Mouse (Mus musculus) heart, embryonic 11.5 days (tissue): Measurements from ENCODE around the gene Ctrc. TPM values are rescaled to one million over a fixed set of nuclear protein-coding genes. Genes with fewer than 3 reads are reported as not detected.

ENCODE experiments used
- ATAC-seq: fragments of 200-750 bp; cut with Nextera tagmentation; replicated peaks from 2 replicates; pipeline ENCODE4 v1.8.0; 2017; ENCODE audit warnings: moderate library complexity; ENCODE audit not compliant: insufficient number of reproducible peaks, low FRiP score, low TSS enrichment
- H3K27ac ChIP-seq: fragments of 300-500 bp; sonication (generic); 2 replicates; pipeline ENCODE4 v1.5.1; 2014; ENCODE audit warnings: mild to moderate bottlenecking, low read depth, low read length
- H3K27me3 ChIP-seq: fragments of 300-500 bp; sonication (generic); 2 replicates; pipeline ENCODE4 v1.6.1; 2014; ENCODE audit warnings: mild to moderate bottlenecking, low read length, mixed read lengths; ENCODE audit not compliant: control insufficient read depth, insufficient read depth
- H3K36me3 ChIP-seq: fragments of 300-500 bp; sonication (generic); 2 replicates; pipeline ENCODE4 v1.6.1; 2014; ENCODE audit warnings: mild to moderate bottlenecking, low read length, moderate library complexity, mixed read lengths; ENCODE audit not compliant: control insufficient read depth, insufficient read depth
- H3K4me1 ChIP-seq: fragments of 300-500 bp; sonication (generic); 2 replicates; pipeline ENCODE4 v1.6.1; 2014; ENCODE audit warnings: low read length; ENCODE audit not compliant: control insufficient read depth, insufficient read depth
- H3K4me2 ChIP-seq: fragments of 300-500 bp; sonication (generic); 2 replicates; pipeline ENCODE4 v1.6.1; 2014; ENCODE audit warnings: mild to moderate bottlenecking, moderate library complexity
- H3K4me3 ChIP-seq: fragments of 300-500 bp; sonication (generic); 2 replicates; pipeline ENCODE4 v1.5.1; 2014; ENCODE audit warnings: low read depth, low read length
- H3K9ac ChIP-seq: fragments of 300-500 bp; sonication (generic); 2 replicates; pipeline ENCODE4 v1.6.1; 2014; ENCODE audit warnings: mild to moderate bottlenecking, low read depth, low read length, moderate library complexity
- H3K9me3 ChIP-seq: fragments of 300-500 bp; sonication (generic); replicated peaks from 2 replicates; pipeline ENCODE4 v1.6.1; 2016; ENCODE audit warnings: low read length; ENCODE audit not compliant: control insufficient read depth
- WGBS: fragments of 180-500 bp; shearing (Covaris S2); extraction: QIAGEN DNeasy Blood & Tissue Kit; methylation state at CpG from one replicate; pipeline ENCODE4 v1.1.7; 2014; ENCODE audit not compliant: insufficient replicate concordance; 5-methylcytosine and 5-hydroxymethylcytosine counted together
- polyA plus RNA-seq: library from polyadenylated mRNA; unstranded; fragments of >200 nt; fragmentation: Nextera tagmentation; extraction: Ambion mirVana; gene quantifications from 2 replicates; pipeline ENCODE4 v1.2.1, GENCODE M21; 2014

Ctrc gene
- not detected in 2 replicates for polyA plus RNA-seq

DNA sequence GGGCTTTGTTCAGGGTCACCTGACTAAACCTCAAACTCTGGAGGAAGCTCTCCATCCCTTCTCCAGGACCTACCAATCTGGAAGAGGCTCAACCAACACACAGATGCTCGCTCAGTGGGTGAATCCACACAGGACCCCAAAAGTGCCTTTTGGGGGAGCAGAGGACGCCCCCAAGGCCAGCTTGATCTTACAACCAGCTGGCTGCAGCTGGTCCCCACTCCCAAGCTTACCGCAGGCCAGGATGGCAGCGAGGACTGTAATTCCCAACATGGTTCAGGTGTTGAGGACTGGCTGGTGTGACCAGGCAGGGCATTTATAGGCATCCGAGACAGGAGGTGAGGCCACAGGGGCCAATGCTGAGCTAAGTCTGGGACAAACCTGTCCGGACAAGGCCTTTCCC is at the start of gene Ctrc:
TSS of gene Ctrc (minus strand) at position 361 of the 400 bp plus-strand sequence.
- WGBS, result 75% methylated on average over 6 of the region's 6 CpGs
- no peaks in the 10 kb centered on the region for H3K9me3 ChIP-seq
- no peaks in the 10 kb centered on the region for H3K27me3 ChIP-seq
- no peak for ATAC-seq
- no peak within 1 kb of the TSS for H3K9ac ChIP-seq
- no peaks in the 10 kb centered on the region for H3K36me3 ChIP-seq
- no peaks in the 10 kb centered on the region for H3K4me1 ChIP-seq
- no peak within 1 kb of the TSS for H3K27ac ChIP-seq
- H3K4me3 ChIP-seq, result no peak within 1 kb of the TSS
- H3K4me2 ChIP-seq, result no peak within 1 kb of the TSS

DNA sequence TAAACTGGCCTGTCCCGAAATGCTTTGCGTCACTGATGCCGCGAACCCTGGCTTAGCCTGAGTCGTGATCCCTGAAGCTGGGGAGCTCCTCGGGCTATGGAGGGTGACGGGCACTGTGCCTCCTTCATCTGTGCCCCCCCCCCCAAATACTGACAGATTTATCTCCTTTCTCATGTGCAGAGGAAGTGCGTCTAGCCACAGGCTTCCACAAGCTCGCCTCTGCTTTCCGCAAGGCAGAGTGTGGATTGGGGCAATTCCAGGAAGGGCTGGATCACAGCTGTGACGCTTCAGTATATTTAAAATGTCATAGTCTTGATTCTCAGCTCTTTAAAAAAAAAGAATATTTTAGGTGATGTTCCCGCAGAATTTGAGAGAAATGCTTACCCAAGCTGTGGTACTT is 49.6 kb upstream of the Ctrc start:
- H3K27me3 ChIP-seq, result no peaks in the 10 kb centered on the region
- no peak for ATAC-seq
- no peak overlapping the region for H3K27ac ChIP-seq
- H3K9me3 ChIP-seq, result no peaks in the 10 kb centered on the region
- peak overlapping the region; percentile 27; the same call in 1 of the 2 replicates for H3K4me2 ChIP-seq
- H3K9ac ChIP-seq, result no peak overlapping the region
- WGBS, result 49% methylated on average over 12 of the region's 12 CpGs
- H3K36me3 ChIP-seq, result no peaks in the 10 kb centered on the region
- no peak overlapping the region for H3K4me3 ChIP-seq
- peaks cover 22% of the 10 kb centered on the region for H3K4me1 ChIP-seq

DNA sequence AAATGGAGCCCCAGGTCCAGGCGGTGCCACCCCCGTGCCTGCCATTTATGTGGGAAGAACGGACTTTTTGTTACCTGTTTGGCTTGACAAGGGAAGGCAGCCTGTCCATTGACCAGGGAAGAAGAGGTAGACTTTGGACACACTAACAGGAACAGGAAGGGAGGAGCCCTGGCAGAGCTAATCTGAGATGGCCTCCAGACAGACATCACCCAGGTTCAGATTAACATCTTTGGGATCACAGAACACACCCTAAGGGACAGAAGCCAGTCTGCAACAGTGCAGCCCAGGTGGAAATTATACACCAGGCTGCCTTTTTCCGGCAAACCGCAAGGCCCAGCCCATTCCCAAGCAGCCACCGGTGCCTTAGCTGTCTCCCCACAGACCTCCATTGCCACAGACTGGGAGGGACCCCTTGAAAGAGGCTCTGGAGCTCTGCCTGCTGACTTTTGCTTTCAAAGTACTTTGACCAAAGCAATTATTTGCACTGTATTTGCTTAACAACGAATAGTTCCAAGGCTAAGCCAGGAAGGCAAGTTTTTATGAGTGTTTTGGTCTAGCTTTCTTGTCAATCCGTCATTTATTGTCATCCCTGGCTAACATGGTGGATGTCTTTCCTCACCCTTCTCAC is 47.1 kb upstream of the Ctrc start:
- H3K4me2 ChIP-seq, result no peak overlapping the region
- peaks cover 10% of the 10 kb centered on the region for H3K4me1 ChIP-seq
- H3K27me3 ChIP-seq, result no peaks in the 10 kb centered on the region
- H3K9ac ChIP-seq, result no peak overlapping the region
- H3K9me3 ChIP-seq, result no peaks in the 10 kb centered on the region
- WGBS, result 87% methylated on average over 8 of the region's 8 CpGs
- H3K27ac ChIP-seq, result no peak overlapping the region
- no peaks in the 10 kb centered on the region for H3K36me3 ChIP-seq
- ATAC-seq, result no peak
- H3K4me3 ChIP-seq, result no peak overlapping the region

DNA sequence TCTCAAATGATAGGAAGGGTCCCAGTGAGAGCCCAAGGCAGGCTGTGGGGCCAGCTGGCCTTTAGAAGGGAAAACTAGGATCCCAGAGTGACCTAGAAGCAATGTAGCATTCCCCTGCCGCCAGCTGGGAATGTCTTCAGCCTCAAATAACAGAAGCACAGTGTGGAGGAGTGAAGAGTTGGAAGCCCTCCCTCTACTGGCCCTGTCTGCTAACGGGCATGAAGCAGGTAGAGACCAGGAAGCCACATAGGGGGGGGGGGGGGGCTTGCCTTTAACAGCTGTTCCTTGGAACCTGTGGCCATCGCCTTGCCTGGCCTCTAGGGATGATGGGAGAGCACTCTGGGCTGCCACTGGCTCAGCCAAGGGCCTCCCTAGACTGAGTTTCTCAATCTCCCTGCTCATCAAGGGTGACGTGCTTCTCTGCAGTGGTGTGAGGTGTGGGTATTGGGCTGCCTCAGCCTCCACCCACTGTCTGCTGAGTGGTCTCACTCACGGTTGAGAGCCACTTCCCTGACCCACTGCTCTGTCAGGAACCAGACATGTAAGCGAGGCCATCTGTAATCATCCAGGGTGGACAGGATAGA is 40.3 kb upstream of the Ctrc start:
- no peaks in the 10 kb centered on the region for H3K9me3 ChIP-seq
- no peaks in the 10 kb centered on the region for H3K36me3 ChIP-seq
- peak overlapping the region; percentile 60 for H3K27ac ChIP-seq
- ATAC-seq, result peak; percentile 37; the same call in 1 of the 2 replicates
- 21% methylated on average over 6 of the region's 6 CpGs for WGBS
- no peak overlapping the region for H3K9ac ChIP-seq
- peaks cover 44% of the 10 kb centered on the region for H3K4me1 ChIP-seq
- H3K4me2 ChIP-seq, result no peak overlapping the region
- no peaks in the 10 kb centered on the region for H3K27me3 ChIP-seq
- no peak overlapping the region for H3K4me3 ChIP-seq

DNA sequence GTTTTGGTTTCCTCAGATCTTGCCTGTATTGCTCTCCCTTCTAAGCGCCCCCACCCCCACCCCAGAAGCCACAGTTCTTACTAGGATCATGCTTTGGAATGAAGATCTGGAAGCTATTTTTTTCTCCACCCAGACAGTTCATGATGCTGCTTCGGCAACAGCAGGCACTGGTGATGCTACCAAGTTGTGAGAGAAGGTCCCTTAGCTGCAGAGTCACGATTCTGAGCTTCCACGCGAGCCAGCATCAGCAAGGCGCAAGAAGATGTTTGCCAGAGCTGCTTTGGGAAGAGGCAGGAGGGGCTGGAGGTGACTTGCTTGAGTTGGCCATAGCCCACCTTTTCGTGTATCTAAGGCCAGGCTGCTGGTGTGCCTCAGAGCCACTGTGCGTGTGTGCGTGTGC is 39.3 kb upstream of the Ctrc start:
- Histone ChIP-seq H3K27me3 (no peaks in the 10 kb centered on the region), H3K36me3 (no peaks in the 10 kb centered on the region), H3K4me3 (no peak overlapping the region), H3K4me2 (peak overlapping the region; percentile 22; the same call in 1 of the 2 replicates), H3K9ac (no peak overlapping the region), H3K9me3 (no peaks in the 10 kb centered on the region), H3K4me1 (peaks cover 45% of the 10 kb centered on the region), H3K27ac (peak overlapping the region; percentile 54; the same call in 1 of the 2 replicates)
- 47% methylated on average over 9 of the region's 9 CpGs for WGBS
- ATAC-seq, result no peak

DNA sequence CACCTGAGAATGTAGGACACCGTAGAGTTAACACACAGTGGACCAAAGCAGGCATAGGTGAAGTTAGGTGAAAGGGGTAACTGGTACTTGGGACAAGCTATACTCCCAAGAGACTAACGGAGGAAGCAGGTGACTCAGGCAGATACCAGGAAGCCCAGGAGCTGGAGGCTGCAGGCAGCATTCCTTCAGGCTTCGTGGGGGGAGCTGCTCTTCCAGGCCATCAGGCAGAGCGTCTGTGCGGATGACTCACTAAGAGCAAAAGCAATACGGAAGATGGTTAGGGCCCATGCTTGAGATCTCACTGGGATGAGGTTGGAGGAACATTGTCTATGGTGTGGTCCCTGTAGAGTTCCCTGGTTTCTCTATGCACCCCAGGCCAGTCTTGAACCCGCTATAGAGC is 36.7 kb upstream of the Ctrc start:
- H3K27me3 ChIP-seq, result no peaks in the 10 kb centered on the region
- WGBS, result 43% methylated on average over 6 of the region's 7 CpGs
- H3K4me2 ChIP-seq, result peak overlapping the region; percentile 7
- H3K9me3 ChIP-seq, result no peaks in the 10 kb centered on the region
- no peak overlapping the region for H3K9ac ChIP-seq
- H3K4me3 ChIP-seq, result no peak overlapping the region
- ATAC-seq, result no peak
- H3K27ac ChIP-seq, result peak overlapping the region; percentile 74
- H3K36me3 ChIP-seq, result no peaks in the 10 kb centered on the region
- peaks cover 59% of the 10 kb centered on the region for H3K4me1 ChIP-seq

DNA sequence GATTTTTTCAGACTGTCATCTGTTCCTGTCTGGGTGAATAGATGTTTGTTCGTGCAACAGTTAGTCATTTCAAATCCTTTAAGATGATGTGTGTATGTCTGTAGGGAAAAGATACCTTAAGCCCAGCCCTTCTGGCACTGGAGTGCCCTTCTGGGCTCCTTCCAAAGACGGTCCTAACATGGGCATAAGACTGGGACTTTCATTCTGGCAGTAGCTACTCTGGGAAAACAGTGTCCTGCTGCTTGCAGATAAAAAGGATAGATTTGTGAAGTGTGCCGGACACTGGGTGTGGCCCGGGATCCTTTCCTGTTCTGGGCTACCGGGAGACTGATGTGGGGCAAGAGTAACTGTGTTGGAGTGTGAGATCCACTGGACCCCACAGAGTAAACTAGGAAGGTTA is 35.8 kb upstream of the Ctrc start:
- Histone ChIP-seq H3K9me3 (no peaks in the 10 kb centered on the region), H3K36me3 (no peaks in the 10 kb centered on the region), H3K27me3 (no peaks in the 10 kb centered on the region), H3K27ac (peak overlapping the region; percentile 74), H3K4me1 (peaks cover 58% of the 10 kb centered on the region), H3K4me3 (no peak overlapping the region), H3K4me2 (peak overlapping the region; percentile 7), H3K9ac (0 out of 2 replicates have a peak overlapping the region, but pooled peaks have one; percentile 43)
- 25% methylated on average over 5 of the region's 5 CpGs for WGBS
- no peak for ATAC-seq

DNA sequence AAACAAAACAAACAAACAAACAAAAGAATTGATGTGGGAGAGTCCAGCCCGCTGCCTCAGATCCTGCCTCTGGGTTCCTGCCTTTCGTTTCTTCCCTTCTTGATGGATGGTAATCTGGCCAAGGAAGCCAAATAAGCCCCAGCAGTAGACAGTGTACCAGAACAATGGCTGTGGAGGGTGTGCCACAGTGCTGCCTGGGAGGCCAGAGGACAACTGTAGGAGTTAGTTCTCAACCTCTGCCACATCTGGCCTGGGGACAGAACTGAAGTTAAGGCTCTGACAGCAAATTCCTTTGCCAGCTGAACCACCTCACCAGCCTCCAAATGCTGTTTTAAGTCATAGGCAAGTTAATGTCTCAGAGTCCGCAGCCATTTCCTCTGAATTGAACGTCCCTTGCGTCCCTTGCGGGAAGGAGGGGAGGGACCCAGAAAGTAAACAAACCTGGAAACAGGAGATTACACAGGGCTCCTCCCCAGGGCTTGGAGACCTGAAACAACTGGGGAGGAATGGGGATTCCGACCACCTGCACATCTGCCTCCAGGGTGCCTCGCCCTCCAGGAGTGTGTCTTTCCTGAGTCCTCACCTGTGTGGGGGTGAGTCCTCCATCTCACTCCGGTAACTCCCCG is 35.2 kb upstream of the Ctrc start:
- H3K27me3 ChIP-seq, result no peaks in the 10 kb centered on the region
- no peak for ATAC-seq
- H3K9me3 ChIP-seq, result no peaks in the 10 kb centered on the region
- no peak overlapping the region for H3K9ac ChIP-seq
- H3K4me1 ChIP-seq, result peaks cover 53% of the 10 kb centered on the region
- no peak overlapping the region for H3K4me3 ChIP-seq
- no peaks in the 10 kb centered on the region for H3K36me3 ChIP-seq
- H3K27ac ChIP-seq, result peak overlapping the region; percentile 74; the same call in 1 of the 2 replicates
- no peak overlapping the region for H3K4me2 ChIP-seq
- 50% methylated on average over 10 of the region's 10 CpGs for WGBS
